Mouse (Mus musculus): ENCODE data around the gene Gpbar1. TPM values are rescaled to one million over a fixed set of nuclear protein-coding genes. Genes with fewer than 3 reads are reported as not detected.

Gene Gpbar1
- 0.73 TPM in 1 of 2 replicates, not detected in the other for polyA plus RNA-seq (2015; fragmentation: Nextera tagmentation; extraction: Ambion mirVana)

- Histone ChIP-seq H3K9ac (replicated peaks) (no peak within 1 kb of the TSS), H3K4me3 (replicated peaks) (no peak within 1 kb of the TSS), H3K9me3 (replicated peaks) (no peaks in the 10 kb centered on the region), H3K4me1 (peaks cover 23% of the 10 kb centered on the region), H3K27ac (replicated peaks) (no peak within 1 kb of the TSS), H3K27me3 (replicated peaks) (no peaks in the 10 kb centered on the region), H3K36me3 (peaks cover 41% of the 10 kb centered on the region), H3K4me2 (no peak within 1 kb of the TSS)
- WGBS, result 94% methylated on average over 10 of the region's 10 CpGs
- no peak for ATAC-seq (ENCODE audit: low FRiP score)
These were observed at the start of gene Gpbar1 for GRCm38 (mm10) chr1:74278538-74278937. Gene Gpbar1, plus strand, starts transcription at chr1:74278550.

- Histone ChIP-seq H3K4me3 (replicated peaks) (no peak overlapping the region), H3K36me3 (no peaks in the 10 kb centered on the region), H3K27ac (replicated peaks) (no peak overlapping the region), H3K9me3 (replicated peaks) (no peaks in the 10 kb centered on the region), H3K4me2 (no peak overlapping the region), H3K4me1 (no peaks in the 10 kb centered on the region), H3K27me3 (replicated peaks) (no peaks in the 10 kb centered on the region), H3K9ac (replicated peaks) (no peak overlapping the region)
- no peak for ATAC-seq (ENCODE audit: low FRiP score)
- 80% methylated on average over 2 of the region's 2 CpGs for WGBS
These were observed 48.4 kb upstream of the Gpbar1 start for GRCm38 (mm10) chr1:74229942-74230341.

DNA sequence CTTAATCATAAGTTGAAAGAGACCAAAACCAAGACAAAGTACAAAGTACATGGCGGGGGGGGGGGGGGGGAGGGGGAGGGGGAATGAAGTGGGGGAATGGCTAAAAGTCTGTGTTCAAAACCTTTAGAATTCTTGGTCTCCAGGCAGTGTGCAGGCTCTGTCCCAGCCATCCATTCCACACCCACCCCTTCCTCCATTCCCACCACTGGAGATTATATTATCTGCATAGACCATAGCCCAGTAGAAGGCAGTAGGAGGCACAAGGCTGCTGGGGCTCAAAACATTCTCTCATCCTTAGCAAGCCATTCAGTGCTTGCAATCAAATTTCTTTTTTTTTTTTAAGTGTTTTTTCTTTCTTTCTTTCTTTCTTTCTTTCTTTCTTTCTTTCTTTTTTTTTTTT, 47.4 kb upstream of the Gpbar1 start:
- H3K9me3 ChIP-seq (replicated peaks), result no peaks in the 10 kb centered on the region
- no peak for ATAC-seq (ENCODE audit: low FRiP score)
- WGBS, result no CpG with 5 or more reads among the region's 1 CpGs
- no peak overlapping the region for H3K4me2 ChIP-seq
- no peak overlapping the region for H3K27ac ChIP-seq (replicated peaks)
- H3K27me3 ChIP-seq (replicated peaks), result no peaks in the 10 kb centered on the region
- H3K9ac ChIP-seq (replicated peaks), result no peak overlapping the region
- H3K4me3 ChIP-seq (replicated peaks), result no peak overlapping the region
- no peaks in the 10 kb centered on the region for H3K36me3 ChIP-seq
- 0 out of 2 replicates have a peak, but pooled peaks cover 3% of the 10 kb centered on the region for H3K4me1 ChIP-seq

GRCm38 (mm10) chr1:74235938-74236589, 42.3 kb upstream of the Gpbar1 start, which contains the start of gene Arpc2:
Gene Arpc2, plus strand, starts transcription at chr1:74236084.
- peak; percentile 94 for ATAC-seq (ENCODE audit: low FRiP score)
- Histone ChIP-seq H3K27ac (replicated peaks) (peak within 1 kb of the TSS; percentile 92), H3K9ac (replicated peaks) (peak within 1 kb of the TSS; percentile 89), H3K36me3 (no peaks in the 10 kb centered on the region), H3K27me3 (replicated peaks) (no peaks in the 10 kb centered on the region), H3K4me3 (replicated peaks) (peak within 1 kb of the TSS; percentile 98), H3K4me1 (peaks cover 44% of the 10 kb centered on the region), H3K9me3 (replicated peaks) (no peaks in the 10 kb centered on the region), H3K4me2 (peak within 1 kb of the TSS; percentile 79)
- 1% methylated on average over 51 of the region's 55 CpGs for WGBS

GRCm38 (mm10) chr1:74236590-74237317, 41.6 kb upstream of the Gpbar1 start:
- WGBS, result 2% methylated on average over 51 of the region's 57 CpGs
- Histone ChIP-seq H3K4me1 (peaks cover 45% of the 10 kb centered on the region), H3K9ac (replicated peaks) (peak overlapping the region; percentile 89), H3K4me3 (replicated peaks) (peak overlapping the region; percentile 98), H3K36me3 (no peaks in the 10 kb centered on the region), H3K27me3 (replicated peaks) (no peaks in the 10 kb centered on the region), H3K9me3 (replicated peaks) (no peaks in the 10 kb centered on the region), H3K27ac (replicated peaks) (peak overlapping the region; percentile 92), H3K4me2 (peak overlapping the region; percentile 79)
- ATAC-seq (ENCODE audit: low FRiP score), result peak; percentile 80

GRCm38 (mm10) chr1:74237671-74238070, 40.7 kb upstream of the Gpbar1 start:
- Histone ChIP-seq H3K9me3 (replicated peaks) (no peaks in the 10 kb centered on the region), H3K9ac (replicated peaks) (peak overlapping the region; percentile 89), H3K4me1 (peaks cover 45% of the 10 kb centered on the region), H3K27me3 (replicated peaks) (no peaks in the 10 kb centered on the region), H3K4me2 (peak overlapping the region; percentile 79), H3K27ac (replicated peaks) (no peak overlapping the region), H3K4me3 (replicated peaks) (peak overlapping the region; percentile 98), H3K36me3 (no peaks in the 10 kb centered on the region)
- no peak for ATAC-seq (ENCODE audit: low FRiP score)
- 40% methylated on average over 5 of the region's 5 CpGs for WGBS

DNA sequence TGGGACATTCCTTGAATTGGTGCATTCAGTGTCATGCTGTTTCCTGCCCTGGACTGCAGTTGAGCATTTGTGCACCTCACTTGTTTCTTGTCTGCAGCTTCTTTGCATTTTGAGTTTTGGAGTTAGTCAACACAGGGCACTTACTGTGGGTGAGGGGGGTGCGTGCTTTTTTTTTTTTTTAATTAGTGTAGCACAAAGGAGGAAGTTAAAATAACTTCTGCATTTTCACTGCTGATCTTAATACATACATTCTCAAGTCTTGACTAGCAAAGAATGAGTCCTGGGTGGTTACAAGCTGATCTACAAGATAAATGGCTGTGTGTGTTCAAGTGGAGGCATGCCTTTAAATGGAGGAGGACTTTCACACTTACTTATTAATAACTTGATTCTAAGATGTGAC, 40.2 kb upstream of the Gpbar1 start:
- Histone ChIP-seq H3K4me3 (replicated peaks) (peak overlapping the region; percentile 98), H3K4me1 (peaks cover 45% of the 10 kb centered on the region), H3K27me3 (replicated peaks) (no peaks in the 10 kb centered on the region), H3K4me2 (peak overlapping the region; percentile 79), H3K9ac (replicated peaks) (peak overlapping the region; percentile 89), H3K27ac (replicated peaks) (no peak overlapping the region), H3K9me3 (replicated peaks) (no peaks in the 10 kb centered on the region), H3K36me3 (no peaks in the 10 kb centered on the region)
- WGBS, result 73% methylated on average over 1 of the region's 1 CpGs
- no peak for ATAC-seq (ENCODE audit: low FRiP score)

- Histone ChIP-seq H3K27me3 (replicated peaks) (no peaks in the 10 kb centered on the region), H3K4me2 (peak overlapping the region; percentile 79), H3K9me3 (replicated peaks) (no peaks in the 10 kb centered on the region), H3K4me1 (peaks cover 45% of the 10 kb centered on the region), H3K9ac (replicated peaks) (peak overlapping the region; percentile 17; the same call in 1 of the 2 replicates), H3K36me3 (no peaks in the 10 kb centered on the region), H3K4me3 (replicated peaks) (0 out of 2 replicates have a peak overlapping the region, but pooled peaks have one; percentile 6), H3K27ac (replicated peaks) (0 out of 2 replicates have a peak overlapping the region, but pooled peaks have one; percentile 2)
- ATAC-seq (ENCODE audit: low FRiP score), result no peak
- WGBS, result 70% methylated on average over 7 of the region's 7 CpGs
These were observed 39.2 kb upstream of the Gpbar1 start for GRCm38 (mm10) chr1:74239162-74239561.

- Histone ChIP-seq H3K9ac (replicated peaks) (peak overlapping the region; percentile 17; the same call in 1 of the 2 replicates), H3K27me3 (replicated peaks) (no peaks in the 10 kb centered on the region), H3K36me3 (no peaks in the 10 kb centered on the region), H3K4me2 (peak overlapping the region; percentile 79), H3K4me3 (replicated peaks) (0 out of 2 replicates have a peak overlapping the region, but pooled peaks have one; percentile 6), H3K27ac (replicated peaks) (0 out of 2 replicates have a peak overlapping the region, but pooled peaks have one; percentile 2), H3K4me1 (peaks cover 45% of the 10 kb centered on the region), H3K9me3 (replicated peaks) (no peaks in the 10 kb centered on the region)
- ATAC-seq (ENCODE audit: low FRiP score), result no peak
- 56% methylated on average over 11 of the region's 11 CpGs for WGBS
These were observed 38.7 kb upstream of the Gpbar1 start for GRCm38 (mm10) chr1:74239618-74240017.

GRCm38 (mm10) chr1:74240311-74240710, 38.0 kb upstream of the Gpbar1 start:
- Histone ChIP-seq H3K4me2 (no peak overlapping the region), H3K27ac (replicated peaks) (peak overlapping the region; percentile 15; the same call in 1 of the 2 replicates), H3K4me1 (peaks cover 45% of the 10 kb centered on the region), H3K27me3 (replicated peaks) (no peaks in the 10 kb centered on the region), H3K9ac (replicated peaks) (no peak overlapping the region), H3K9me3 (replicated peaks) (no peaks in the 10 kb centered on the region), H3K4me3 (replicated peaks) (no peak overlapping the region), H3K36me3 (no peaks in the 10 kb centered on the region)
- WGBS, result 62% methylated on average over 6 of the region's 6 CpGs
- no peak for ATAC-seq (ENCODE audit: low FRiP score)

DNA sequence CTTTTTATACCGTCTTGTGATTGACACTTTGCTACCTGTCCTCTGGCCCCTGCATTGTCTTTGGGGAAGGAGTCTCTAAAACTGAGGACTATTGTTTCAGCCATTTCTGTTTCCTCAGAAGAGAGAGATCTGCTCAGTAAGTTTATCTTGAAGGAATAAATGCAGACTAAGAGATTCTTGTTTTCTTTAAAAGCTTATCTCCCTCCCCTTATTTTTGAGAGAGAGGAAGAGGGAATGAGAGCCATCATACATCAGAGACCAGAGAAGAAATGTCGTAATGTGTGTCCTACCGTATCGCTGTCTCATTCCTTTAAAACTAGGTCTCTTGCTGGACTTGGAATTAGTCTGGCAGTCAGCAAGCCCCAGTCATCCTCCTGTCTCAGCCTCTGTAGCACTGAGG, 37.5 kb upstream of the Gpbar1 start:
- Histone ChIP-seq H3K27ac (replicated peaks) (no peak overlapping the region), H3K9me3 (replicated peaks) (no peaks in the 10 kb centered on the region), H3K4me3 (replicated peaks) (no peak overlapping the region), H3K27me3 (replicated peaks) (no peaks in the 10 kb centered on the region), H3K36me3 (no peaks in the 10 kb centered on the region), H3K9ac (replicated peaks) (no peak overlapping the region), H3K4me2 (no peak overlapping the region), H3K4me1 (peaks cover 42% of the 10 kb centered on the region)
- ATAC-seq (ENCODE audit: low FRiP score), result no peak
- 86% methylated on average over 4 of the region's 4 CpGs for WGBS

- H3K4me1 ChIP-seq, result peaks cover 7% of the 10 kb centered on the region
- H3K9ac ChIP-seq (replicated peaks), result no peak overlapping the region
- H3K36me3 ChIP-seq, result peaks cover 21% of the 10 kb centered on the region
- H3K27me3 ChIP-seq (replicated peaks), result no peaks in the 10 kb centered on the region
- no peak for ATAC-seq (ENCODE audit: low FRiP score)
- no peak overlapping the region for H3K4me3 ChIP-seq (replicated peaks)
- H3K27ac ChIP-seq (replicated peaks), result no peak overlapping the region
- 83% methylated on average over 2 of the region's 2 CpGs for WGBS
- H3K9me3 ChIP-seq (replicated peaks), result no peaks in the 10 kb centered on the region
- H3K4me2 ChIP-seq, result no peak overlapping the region
These were observed 32.8 kb upstream of the Gpbar1 start for GRCm38 (mm10) chr1:74245525-74245924.

All from neural tube, embryonic 15.5 days (tissue).